Mouse (Mus musculus) lung, embryonic 14.5 days (tissue): ENCODE measurements at regions not wholly inside any gene's neighbourhood (a gene's known extent, or its start where the extent isn't known, plus 50 kb on each side); places are given as distances from the start of the nearest gene placed in this dataset.

Experiments used
- ATAC-seq: fragments of 200-750 bp; cut with Nextera tagmentation; 2 replicates; pipeline ENCODE4 v1.8.0; 2017; ENCODE audit warnings: mild to moderate bottlenecking, moderate TSS enrichment, moderate library complexity; ENCODE audit not compliant: insufficient read depth
- DNase-seq: peaks from one replicate; pipeline ENCODE4 v3.0.0-alpha.2; 2015
- H3K27ac ChIP-seq: fragments of 300-500 bp; sonication (generic); 2 replicates; pipeline ENCODE4 v1.5.1; 2014; ENCODE audit warnings: low read depth, mild to moderate bottlenecking, moderate library complexity
- H3K27me3 ChIP-seq: fragments of 300-500 bp; sonication (generic); 2 replicates; pipeline ENCODE4 v1.6.1; 2014; ENCODE audit warnings: low read length, control low read depth; ENCODE audit not compliant: insufficient read depth
- H3K36me3 ChIP-seq: fragments of 300-500 bp; sonication (generic); 2 replicates; pipeline ENCODE4 v1.6.1; 2014; ENCODE audit warnings: control low read depth; ENCODE audit not compliant: insufficient read depth
- H3K4me1 ChIP-seq: fragments of 300-500 bp; sonication (generic); 2 replicates; pipeline ENCODE4 v1.6.1; 2014; ENCODE audit warnings: antibody characterized with exemption, control low read depth; ENCODE audit not compliant: insufficient read depth
- H3K4me2 ChIP-seq: fragments of 300-500 bp; sonication (generic); 2 replicates; pipeline ENCODE4 v1.6.1; 2014; ENCODE audit warnings: mild to moderate bottlenecking
- H3K4me3 ChIP-seq: fragments of 300-500 bp; sonication (generic); 2 replicates; pipeline ENCODE4 v1.5.1; 2014; ENCODE audit warnings: low read depth, low read length
- H3K9ac ChIP-seq: fragments of 300-500 bp; sonication (generic); 2 replicates; pipeline ENCODE4 v1.6.1; 2014
- H3K9me3 ChIP-seq: fragments of 300-500 bp; sonication (generic); 2 replicates; pipeline ENCODE4 v1.6.1; 2016; ENCODE audit warnings: low read depth, low read length, control low read depth
- CTCF ChIP-seq: IDR thresholded peaks from 2 replicates; pipeline ENCODE4 v1.5.1; 2016; ENCODE audit warnings: antibody characterized with exemption, low read depth
- WGBS: fragments of 180-500 bp; shearing (Covaris S2); extraction: QIAGEN DNeasy Blood & Tissue Kit; methylation state at CpG from one replicate; pipeline ENCODE4 v1.1.7; 2014; 5-methylcytosine and 5-hydroxymethylcytosine counted together

DNA sequence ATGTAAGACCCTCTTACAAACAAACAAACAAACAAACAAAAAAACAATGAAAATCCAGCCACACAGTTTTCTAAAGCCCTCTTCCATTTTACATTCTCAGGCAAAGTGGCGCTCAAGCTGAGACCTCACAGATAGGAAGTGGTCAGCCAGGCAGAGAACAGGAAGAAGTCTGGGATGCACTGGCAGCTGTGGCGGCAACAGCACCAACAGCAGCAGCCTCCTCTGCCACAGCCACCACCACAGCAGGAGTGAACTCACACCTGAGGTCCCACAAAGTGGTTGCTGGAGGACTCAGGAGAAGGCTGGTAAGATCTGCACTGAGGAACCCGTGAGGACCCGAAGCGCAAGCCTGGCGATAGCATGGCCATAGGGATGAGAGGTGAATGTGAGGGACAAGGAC, 156.3 kb downstream of the Grm4 start:
- no peak for ATAC-seq
- no peaks in the 10 kb centered on the region for H3K9me3 ChIP-seq
- no peak overlapping the region for H3K4me2 ChIP-seq
- no peak overlapping the region for H3K4me3 ChIP-seq
- no peaks in the 10 kb centered on the region for H3K36me3 ChIP-seq
- no peaks in the 10 kb centered on the region for H3K27me3 ChIP-seq
- DNase-seq = no peak
- no peak overlapping the region for H3K27ac ChIP-seq
- no peak for TF ChIP-seq CTCF
- 86% methylated on average over 6 of the region's 6 CpGs for WGBS
- no peak overlapping the region for H3K9ac ChIP-seq
- no peaks in the 10 kb centered on the region for H3K4me1 ChIP-seq

DNA sequence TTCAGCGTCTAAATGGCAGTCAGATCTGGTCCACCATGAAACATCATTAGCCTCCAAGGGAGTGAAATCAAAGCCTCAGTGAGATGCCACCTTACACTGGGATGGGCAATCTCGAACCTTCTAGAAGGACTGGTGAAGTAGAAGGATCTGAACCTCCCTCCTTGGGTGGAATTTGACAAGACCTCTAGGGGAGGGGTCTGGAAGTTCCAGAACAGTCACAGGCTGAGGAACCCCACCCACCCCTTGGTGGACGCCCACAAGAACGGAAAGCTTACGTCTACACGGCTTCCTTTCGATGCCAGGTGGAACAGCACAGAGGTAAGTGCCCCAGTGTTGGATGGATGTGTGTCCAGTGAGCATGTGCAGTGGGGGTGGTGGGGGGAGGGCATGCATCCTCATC, 156.9 kb downstream of the Grm4 start:
- no peaks in the 10 kb centered on the region for H3K36me3 ChIP-seq
- H3K27ac ChIP-seq = no peak overlapping the region
- no peaks in the 10 kb centered on the region for H3K9me3 ChIP-seq
- no peak for DNase-seq
- TF ChIP-seq CTCF = no peak
- ATAC-seq = no peak
- H3K9ac ChIP-seq = no peak overlapping the region
- no peak overlapping the region for H3K4me3 ChIP-seq
- WGBS = 84% methylated on average over 7 of the region's 7 CpGs
- H3K27me3 ChIP-seq = no peaks in the 10 kb centered on the region
- no peak overlapping the region for H3K4me2 ChIP-seq
- no peaks in the 10 kb centered on the region for H3K4me1 ChIP-seq

DNA sequence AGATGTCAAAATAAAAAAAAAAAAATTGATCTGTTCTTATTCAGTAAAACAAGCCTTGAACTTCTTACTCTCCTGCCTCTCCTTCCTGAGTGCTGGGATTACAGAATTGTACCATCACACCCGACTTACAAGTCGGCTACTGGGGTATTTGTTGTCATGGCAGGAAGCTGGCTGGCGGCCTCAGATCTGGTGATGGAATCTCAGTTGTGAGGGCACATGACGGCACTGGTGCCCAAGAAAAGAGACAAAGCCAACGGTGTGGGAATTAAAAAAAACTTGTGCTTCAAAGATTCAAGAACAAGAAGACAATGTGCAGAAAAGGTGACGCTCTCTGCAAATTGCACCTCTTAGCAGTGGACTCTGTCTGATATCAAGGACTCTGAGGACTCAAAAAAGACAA, 157.3 kb downstream of the Grm4 start:
- no peak for DNase-seq
- Histone ChIP-seq H3K27ac (no peak overlapping the region), H3K4me3 (no peak overlapping the region), H3K9ac (no peak overlapping the region), H3K4me2 (no peak overlapping the region), H3K4me1 (no peaks in the 10 kb centered on the region), H3K9me3 (no peaks in the 10 kb centered on the region), H3K36me3 (no peaks in the 10 kb centered on the region), H3K27me3 (no peaks in the 10 kb centered on the region)
- no peak for TF ChIP-seq CTCF
- no peak for ATAC-seq
- WGBS = 73% methylated on average over 6 of the region's 6 CpGs

DNA sequence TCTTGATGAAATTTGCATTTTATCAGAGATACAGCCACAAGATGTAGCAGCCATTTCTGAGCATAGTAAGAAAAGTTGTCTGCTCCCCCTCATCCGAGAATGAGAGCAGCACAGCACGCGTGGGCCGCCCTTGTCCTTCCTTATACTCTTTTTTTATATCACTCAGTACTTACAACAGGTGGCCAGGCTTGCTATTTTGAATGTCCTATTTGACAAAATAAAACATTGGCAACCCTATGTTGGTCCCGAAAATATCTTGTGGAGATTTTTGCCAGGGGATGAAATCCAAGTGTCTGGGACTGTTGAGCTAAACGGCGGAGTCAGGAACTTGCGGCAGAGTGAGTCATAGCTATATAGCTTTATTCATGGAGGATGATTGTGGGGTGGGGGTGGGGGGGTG, 158.0 kb upstream of the Lemd2 start:
- Histone ChIP-seq H3K4me1 (no peaks in the 10 kb centered on the region), H3K27me3 (no peaks in the 10 kb centered on the region), H3K36me3 (no peaks in the 10 kb centered on the region), H3K4me3 (no peak overlapping the region), H3K9ac (no peak overlapping the region), H3K27ac (no peak overlapping the region), H3K4me2 (no peak overlapping the region), H3K9me3 (no peaks in the 10 kb centered on the region)
- TF ChIP-seq CTCF = no peak
- 86% methylated on average over 8 of the region's 8 CpGs for whole genome bisulfite sequencing
- DNase-seq (no peak), ATAC-seq (no peak)

DNA sequence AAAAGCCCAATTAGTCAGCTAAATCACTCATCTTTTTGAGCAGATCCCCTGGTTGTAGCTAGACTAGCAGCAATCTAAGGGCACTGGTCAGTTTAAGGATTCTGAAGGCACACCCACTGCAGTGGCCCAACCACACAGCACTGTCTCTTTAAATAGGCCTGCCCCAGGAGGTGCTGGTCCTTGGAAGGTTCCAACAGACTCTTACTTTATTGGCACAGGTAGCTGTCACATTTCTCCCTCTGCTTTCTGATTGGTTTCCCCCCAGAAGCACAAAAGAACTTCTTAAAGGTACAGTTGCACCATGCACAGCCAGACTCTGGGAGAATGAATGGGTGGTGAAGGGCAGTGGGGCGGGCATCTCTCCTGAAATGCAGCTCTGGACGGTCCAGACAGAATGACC, 157.1 kb upstream of the Lemd2 start:
- no peak overlapping the region for H3K27ac ChIP-seq
- no peak overlapping the region for H3K9ac ChIP-seq
- WGBS = 67% methylated on average over 2 of the region's 2 CpGs
- no peaks in the 10 kb centered on the region for H3K27me3 ChIP-seq
- no peak for ATAC-seq
- H3K4me3 ChIP-seq = no peak overlapping the region
- no peaks in the 10 kb centered on the region for H3K4me1 ChIP-seq
- DNase-seq = peak; percentile 34
- no peaks in the 10 kb centered on the region for H3K9me3 ChIP-seq
- H3K36me3 ChIP-seq = no peaks in the 10 kb centered on the region
- H3K4me2 ChIP-seq = no peak overlapping the region
- TF ChIP-seq CTCF = no peak

DNA sequence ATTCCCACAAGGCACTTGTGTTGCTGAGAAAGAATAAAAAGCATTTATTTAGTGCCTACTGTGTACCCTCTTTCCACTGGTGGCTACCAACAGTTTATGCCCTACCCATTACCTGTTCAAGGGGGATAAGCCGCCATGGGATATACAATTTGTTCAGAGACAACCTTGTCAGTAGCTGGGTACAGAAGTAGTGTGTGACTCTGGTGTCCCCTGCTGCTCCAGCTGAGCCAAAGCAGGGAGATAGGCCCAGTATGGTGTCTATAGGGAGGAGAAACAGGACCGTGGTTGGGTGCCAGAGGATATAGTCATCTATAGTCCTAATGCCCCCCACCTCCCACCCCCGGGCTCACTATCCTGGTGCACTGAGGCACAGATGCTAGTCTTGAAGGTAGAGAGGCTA, 152.6 kb upstream of the Lemd2 start:
- 76% methylated on average over 3 of the region's 3 CpGs for WGBS
- ATAC-seq = no peak
- Histone ChIP-seq H3K36me3 (no peaks in the 10 kb centered on the region), H3K27ac (no peak overlapping the region), H3K9me3 (no peaks in the 10 kb centered on the region), H3K9ac (no peak overlapping the region), H3K4me1 (no peaks in the 10 kb centered on the region), H3K4me2 (no peak overlapping the region), H3K4me3 (no peak overlapping the region), H3K27me3 (no peaks in the 10 kb centered on the region)
- TF ChIP-seq CTCF = peak; percentile 51
- no peak for DNase-seq

DNA sequence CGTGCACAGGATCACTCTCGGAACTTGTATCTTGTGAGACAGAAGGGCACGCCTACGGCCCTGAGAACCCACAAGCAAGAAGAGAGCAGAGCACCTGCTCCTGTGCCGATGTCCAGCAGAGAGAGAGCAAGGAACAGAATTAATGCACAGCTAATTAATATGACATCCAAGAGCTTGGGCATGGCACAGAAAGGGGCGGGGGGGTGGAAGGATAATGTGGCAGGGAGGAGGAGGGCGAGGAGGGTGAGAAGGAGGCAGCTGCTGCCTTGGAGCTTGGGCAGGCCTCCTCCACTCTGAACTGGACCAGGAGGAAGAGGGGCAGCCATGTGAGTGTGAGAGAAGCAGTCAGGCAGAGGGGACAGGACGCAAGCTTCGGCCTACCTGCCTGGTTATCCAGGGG, 151.4 kb upstream of the Lemd2 start:
- Histone ChIP-seq H3K9me3 (no peaks in the 10 kb centered on the region), H3K4me2 (no peak overlapping the region), H3K27ac (no peak overlapping the region), H3K36me3 (no peaks in the 10 kb centered on the region), H3K4me3 (no peak overlapping the region), H3K4me1 (no peaks in the 10 kb centered on the region), H3K27me3 (no peaks in the 10 kb centered on the region), H3K9ac (no peak overlapping the region)
- 88% methylated on average over 9 of the region's 9 CpGs for WGBS
- DNase-seq (no peak), ATAC-seq (no peak)
- no peak for TF ChIP-seq CTCF

DNA sequence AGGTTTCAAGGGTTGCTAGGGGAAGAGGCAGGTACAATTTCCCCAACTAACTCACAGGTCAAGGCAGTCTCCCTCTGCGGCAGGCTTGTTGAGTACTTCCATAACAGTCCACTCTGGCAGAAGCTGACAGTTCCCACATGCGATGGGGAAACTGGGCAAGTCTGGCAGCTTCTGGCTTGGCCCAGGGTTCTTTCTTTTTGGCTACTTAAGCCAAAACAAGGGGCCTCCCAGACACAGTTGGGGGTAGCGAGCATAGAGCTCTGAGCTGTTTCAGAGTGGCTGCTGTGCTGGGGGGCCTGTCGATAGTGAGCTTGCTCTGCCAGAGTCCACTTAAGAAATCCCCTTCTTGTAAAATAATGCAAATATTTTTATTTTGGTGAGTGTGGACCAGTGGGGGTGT, 150.8 kb upstream of the Lemd2 start:
- DNase-seq (no peak), ATAC-seq (no peak)
- Histone ChIP-seq H3K36me3 (no peaks in the 10 kb centered on the region), H3K4me1 (no peaks in the 10 kb centered on the region), H3K27me3 (no peaks in the 10 kb centered on the region), H3K9ac (no peak overlapping the region), H3K27ac (no peak overlapping the region), H3K9me3 (no peaks in the 10 kb centered on the region), H3K4me3 (no peak overlapping the region), H3K4me2 (no peak overlapping the region)
- WGBS = 93% methylated on average over 4 of the region's 4 CpGs
- TF ChIP-seq CTCF = no peak
